Mouse (Mus musculus): Measurements from ENCODE around the gene Clec4g. TPM values are rescaled to one million over a fixed set of nuclear protein-coding genes. Genes with fewer than 3 reads are reported as not detected.
A peak's percentile ranks its signal among the peaks of the same experiment; 100 is the strongest.

Clec4g gene
- polyA plus RNA-seq, 1 experiment from 2014 or later = not detected

GRCm38 (mm10) chr8:3705711-3706110, 14.7 kb downstream of the Clec4g start:
- no peak for ATAC-seq (ENCODE audit: low FRiP score, low read depth)
- no peaks in the 10 kb centered on the region for H3K36me3 ChIP-seq
- H3K4me1 ChIP-seq = no peaks in the 10 kb centered on the region
- H3K27ac ChIP-seq = no peak overlapping the region
- WGBS = 61% methylated on average over 4 of the region's 4 CpGs
- H3K9ac ChIP-seq = no peak overlapping the region
- H3K4me2 ChIP-seq (replicated peaks) = no peak overlapping the region
- H3K9me3 ChIP-seq = no peaks in the 10 kb centered on the region
- H3K27me3 ChIP-seq = no peaks in the 10 kb centered on the region
- H3K4me3 ChIP-seq = no peak overlapping the region

DNA sequence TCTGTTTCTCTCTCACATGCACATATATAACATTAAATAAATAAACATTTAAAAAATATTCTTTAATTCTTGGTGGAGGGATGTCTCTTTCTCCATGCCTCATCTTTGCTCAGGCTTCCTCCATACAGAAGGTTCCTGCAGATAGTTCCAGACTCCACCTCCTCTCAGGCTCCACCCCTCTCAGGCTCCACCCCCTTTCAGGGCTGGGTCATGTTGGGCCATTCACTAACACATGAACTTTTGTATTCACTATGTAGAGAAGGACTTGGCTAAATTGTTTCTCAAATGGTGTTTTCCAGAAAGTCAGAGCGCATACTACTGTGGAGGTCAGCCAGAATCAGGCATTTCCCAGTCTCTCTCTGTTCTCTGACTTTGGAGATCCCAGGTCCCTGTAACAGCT, 19.0 kb downstream of the Clec4g start:
- Histone ChIP-seq H3K27me3 (no peaks in the 10 kb centered on the region), H3K9me3 (no peaks in the 10 kb centered on the region), H3K4me2 (replicated peaks) (no peak overlapping the region), H3K4me3 (no peak overlapping the region), H3K36me3 (no peaks in the 10 kb centered on the region), H3K27ac (no peak overlapping the region), H3K9ac (no peak overlapping the region), H3K4me1 (no peaks in the 10 kb centered on the region)
- ATAC-seq (ENCODE audit: low FRiP score, low read depth) = no peak
- 94% methylated on average over 1 of the region's 1 CpGs for WGBS

- Histone ChIP-seq H3K36me3 (no peaks in the 10 kb centered on the region), H3K27ac (no peak within 1 kb of the TSS), H3K9me3 (no peaks in the 10 kb centered on the region), H3K9ac (no peak within 1 kb of the TSS), H3K27me3 (no peaks in the 10 kb centered on the region), H3K4me1 (no peaks in the 10 kb centered on the region), H3K4me2 (replicated peaks) (no peak within 1 kb of the TSS), H3K4me3 (no peak within 1 kb of the TSS)
- ATAC-seq (ENCODE audit: low FRiP score, low read depth) = no peak
- 56% methylated on average over 3 of the region's 3 CpGs for WGBS
Observed at GRCm38 (mm10) chr8:3694121-3694520, 26.3 kb downstream of the Clec4g start, which contains the start of gene Fcer2a. Gene Fcer2a, minus strand, starts transcription at chr8:3694175.

GRCm38 (mm10) chr8:3690774-3691173, 29.7 kb downstream of the Clec4g start:
- Histone ChIP-seq H3K4me1 (no peaks in the 10 kb centered on the region), H3K27ac (no peak overlapping the region), H3K4me2 (replicated peaks) (no peak overlapping the region), H3K9me3 (no peaks in the 10 kb centered on the region), H3K4me3 (no peak overlapping the region), H3K36me3 (no peaks in the 10 kb centered on the region), H3K9ac (no peak overlapping the region), H3K27me3 (no peaks in the 10 kb centered on the region)
- WGBS = 66% methylated on average over 3 of the region's 3 CpGs
- no peak for ATAC-seq (ENCODE audit: low FRiP score, low read depth)

- no peak overlapping the region for H3K9ac ChIP-seq
- no peak for ATAC-seq (ENCODE audit: low FRiP score, low read depth)
Observed at GRCm38 (mm10) chr8:3687537-3687936, 32.9 kb downstream of the Clec4g start.

DNA sequence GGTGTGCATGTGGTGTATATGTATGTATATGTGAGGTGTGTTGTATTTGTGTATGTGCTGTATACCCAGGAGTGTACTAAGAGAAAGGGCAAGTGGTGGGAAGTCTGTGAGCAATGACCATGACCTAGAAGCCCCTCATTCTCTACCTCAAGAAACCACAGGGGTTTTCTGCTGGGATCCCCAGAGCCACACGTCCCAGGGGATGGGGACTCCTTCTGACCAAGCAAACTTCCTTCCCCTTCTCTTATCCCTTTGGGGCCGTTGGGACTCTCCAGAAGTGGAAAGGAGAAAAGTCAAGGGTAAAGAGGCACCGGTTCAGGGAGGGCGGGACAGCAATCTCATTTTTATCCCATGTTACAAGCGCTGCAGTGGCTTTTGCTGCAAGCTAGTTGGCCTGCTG, 35.0 kb downstream of the Clec4g start:
- no peaks in the 10 kb centered on the region for H3K4me1 ChIP-seq
- no peak overlapping the region for H3K27ac ChIP-seq
- no peak overlapping the region for H3K9ac ChIP-seq
- no peaks in the 10 kb centered on the region for H3K9me3 ChIP-seq
- no peak overlapping the region for H3K4me3 ChIP-seq
- peaks cover 27% of the 10 kb centered on the region for H3K36me3 ChIP-seq
- no peaks in the 10 kb centered on the region for H3K27me3 ChIP-seq
- ATAC-seq (ENCODE audit: low FRiP score, low read depth) = no peak
- 75% methylated on average over 5 of the region's 5 CpGs for WGBS
- H3K4me2 ChIP-seq (replicated peaks) = no peak overlapping the region

More at GRCm38 (mm10) chr8:3687537-3687936, 32.9 kb downstream of the Clec4g start:
- Histone ChIP-seq H3K9me3 (no peaks in the 10 kb centered on the region), H3K27me3 (no peaks in the 10 kb centered on the region), H3K36me3 (peaks cover 7% of the 10 kb centered on the region), H3K4me3 (no peak overlapping the region), H3K4me2 (replicated peaks) (no peak overlapping the region), H3K27ac (no peak overlapping the region), H3K4me1 (no peaks in the 10 kb centered on the region)
- WGBS = 75% methylated on average over 6 of the region's 6 CpGs

DNA sequence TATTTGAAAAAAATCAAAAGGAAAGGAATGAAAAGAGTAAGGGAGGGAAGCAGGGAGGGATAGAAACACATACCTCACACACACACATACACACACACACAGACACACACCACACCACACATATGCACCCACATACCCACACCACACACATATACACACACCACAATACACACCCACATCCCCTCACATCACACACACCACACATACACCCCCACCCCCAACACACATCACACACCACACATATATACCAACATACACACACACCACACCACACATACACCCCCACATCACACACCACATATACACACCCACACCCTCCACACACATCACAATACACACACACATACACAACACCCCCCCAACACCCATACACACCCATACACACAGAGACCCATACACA, 35.9 kb downstream of the Clec4g start:
- no peaks in the 10 kb centered on the region for H3K4me1 ChIP-seq
- H3K27me3 ChIP-seq = no peaks in the 10 kb centered on the region
- ATAC-seq (ENCODE audit: low FRiP score, low read depth) = no peak

GRCm38 (mm10) chr8:3683408-3684176, 36.9 kb downstream of the Clec4g start:
- no peak for ATAC-seq (ENCODE audit: low FRiP score, low read depth)
- Histone ChIP-seq H3K27ac (no peak overlapping the region), H3K27me3 (no peaks in the 10 kb centered on the region), H3K4me2 (replicated peaks) (no peak overlapping the region), H3K4me1 (no peaks in the 10 kb centered on the region), H3K9ac (no peak overlapping the region), H3K36me3 (peaks cover 45% of the 10 kb centered on the region), H3K4me3 (no peak overlapping the region), H3K9me3 (no peaks in the 10 kb centered on the region)
- WGBS = 66% methylated on average over 6 of the region's 6 CpGs

More for the DNA sequence above, 35.9 kb downstream of the Clec4g start:
- H3K9ac ChIP-seq = no peak overlapping the region
- H3K9me3 ChIP-seq = no peaks in the 10 kb centered on the region
- H3K4me2 ChIP-seq (replicated peaks) = no peak overlapping the region
- no peak overlapping the region for H3K27ac ChIP-seq
- no peak overlapping the region for H3K4me3 ChIP-seq
- H3K36me3 ChIP-seq = peaks cover 36% of the 10 kb centered on the region

DNA sequence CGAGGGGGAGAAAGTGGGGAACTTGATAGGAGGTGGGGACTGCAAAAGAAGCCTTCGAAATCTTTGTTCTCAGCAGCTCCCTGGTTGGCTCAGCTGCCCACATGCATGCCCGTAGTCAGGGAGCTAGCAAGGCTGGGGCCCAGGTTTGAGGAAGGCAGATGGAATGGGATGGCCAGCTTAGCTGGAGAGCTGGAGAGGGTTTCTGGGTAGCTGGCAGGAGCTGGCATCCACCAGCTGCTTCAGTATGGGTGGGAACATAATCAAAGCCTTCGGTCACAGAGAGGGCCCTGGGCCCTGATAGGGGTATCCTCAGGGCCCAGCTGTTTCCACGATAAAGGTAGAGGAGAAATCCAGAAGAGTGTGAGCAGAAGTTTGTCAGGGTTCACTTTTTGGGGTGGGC, 38.0 kb downstream of the Clec4g start:
- 90% methylated on average over 5 of the region's 5 CpGs for WGBS
- Histone ChIP-seq H3K4me3 (no peak overlapping the region), H3K9me3 (no peaks in the 10 kb centered on the region), H3K27ac (no peak overlapping the region), H3K4me2 (replicated peaks) (no peak overlapping the region), H3K9ac (no peak overlapping the region), H3K4me1 (peaks cover 8% of the 10 kb centered on the region), H3K27me3 (no peaks in the 10 kb centered on the region), H3K36me3 (peaks cover 47% of the 10 kb centered on the region)
- no peak for ATAC-seq (ENCODE audit: low FRiP score, low read depth)

DNA sequence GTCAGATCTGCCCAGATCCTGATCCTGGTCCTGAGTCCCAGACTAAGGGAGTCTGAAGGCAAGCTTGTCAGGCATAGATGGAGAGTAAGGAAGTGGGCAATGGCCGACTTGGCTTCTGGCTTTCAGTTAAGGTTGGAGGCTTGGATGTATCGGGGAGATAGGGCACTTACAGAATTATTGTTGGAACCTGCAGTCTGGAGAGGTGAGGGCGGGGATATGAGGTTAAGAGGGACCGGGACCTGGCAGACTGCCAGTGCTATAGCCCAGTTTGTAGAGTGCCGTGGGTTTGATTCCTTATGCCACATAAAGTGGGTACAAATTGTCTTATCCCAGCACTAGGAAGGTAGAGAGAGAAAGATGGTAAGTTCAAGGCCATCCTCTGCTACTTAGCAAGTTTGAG, 40.8 kb downstream of the Clec4g start:
- H3K9me3 ChIP-seq = no peaks in the 10 kb centered on the region
- no peak overlapping the region for H3K4me2 ChIP-seq (replicated peaks)
- no peaks in the 10 kb centered on the region for H3K27me3 ChIP-seq
- H3K4me3 ChIP-seq = no peak overlapping the region
- no peak overlapping the region for H3K27ac ChIP-seq
- 91% methylated on average over 5 of the region's 5 CpGs for WGBS
- no peak overlapping the region for H3K9ac ChIP-seq
- no peak for ATAC-seq (ENCODE audit: low FRiP score, low read depth)
- H3K4me1 ChIP-seq = peaks cover 16% of the 10 kb centered on the region
- H3K36me3 ChIP-seq = peaks cover 47% of the 10 kb centered on the region

DNA sequence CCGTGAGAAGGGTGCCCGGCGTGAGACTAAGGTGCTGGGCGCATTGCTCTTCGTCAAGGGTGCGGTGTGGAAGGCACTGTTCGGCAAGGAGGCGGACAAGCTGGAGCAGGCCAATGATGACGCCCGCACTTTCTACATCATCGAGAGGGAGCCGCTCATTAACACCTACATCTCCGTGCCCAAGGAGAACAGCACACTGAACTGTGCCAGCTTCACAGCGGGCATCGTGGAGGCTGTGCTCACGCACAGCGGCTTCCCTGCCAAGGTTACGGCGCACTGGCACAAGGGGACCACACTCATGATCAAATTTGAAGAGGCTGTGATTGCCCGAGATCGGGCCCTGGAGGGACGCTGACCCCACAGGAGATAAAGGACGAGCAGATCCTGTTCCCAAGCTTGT, 41.2 kb downstream of the Clec4g start:
- Histone ChIP-seq H3K27ac (no peak overlapping the region), H3K27me3 (no peaks in the 10 kb centered on the region), H3K36me3 (peaks cover 47% of the 10 kb centered on the region), H3K9me3 (no peaks in the 10 kb centered on the region), H3K4me2 (replicated peaks) (no peak overlapping the region), H3K9ac (no peak overlapping the region), H3K4me1 (peaks cover 16% of the 10 kb centered on the region), H3K4me3 (no peak overlapping the region)
- 95% methylated on average over 23 of the region's 23 CpGs for WGBS
- no peak for ATAC-seq (ENCODE audit: low FRiP score, low read depth)

- 97% methylated on average over 23 of the region's 23 CpGs for WGBS
- peaks cover 47% of the 10 kb centered on the region for H3K36me3 ChIP-seq
- no peaks in the 10 kb centered on the region for H3K9me3 ChIP-seq
- H3K27ac ChIP-seq = no peak overlapping the region
- no peak overlapping the region for H3K9ac ChIP-seq
- H3K4me1 ChIP-seq = peaks cover 16% of the 10 kb centered on the region
- no peak for ATAC-seq (ENCODE audit: low FRiP score, low read depth)
- H3K4me2 ChIP-seq (replicated peaks) = no peak overlapping the region
- H3K27me3 ChIP-seq = no peaks in the 10 kb centered on the region
- H3K4me3 ChIP-seq = no peak overlapping the region
Observed at GRCm38 (mm10) chr8:3678831-3679230, 41.6 kb downstream of the Clec4g start.

GRCm38 (mm10) chr8:3676993-3677579, 43.4 kb downstream of the Clec4g start:
- WGBS = 8% methylated on average over 15 of the region's 15 CpGs
- H3K4me2 ChIP-seq (replicated peaks) = peak overlapping the region; percentile 91
- no peaks in the 10 kb centered on the region for H3K27me3 ChIP-seq
- peak overlapping the region; percentile 87 for H3K27ac ChIP-seq
- H3K4me3 ChIP-seq = peak overlapping the region; percentile 93
- H3K36me3 ChIP-seq = peaks cover 36% of the 10 kb centered on the region
- H3K4me1 ChIP-seq = peaks cover 22% of the 10 kb centered on the region
- H3K9me3 ChIP-seq = no peaks in the 10 kb centered on the region
- no peak for ATAC-seq (ENCODE audit: low FRiP score, low read depth)
- H3K9ac ChIP-seq = peak overlapping the region; percentile 96
